Comparison of ENCODE assay signal across 20 mouse cellular contexts in the genomic region with DNA sequence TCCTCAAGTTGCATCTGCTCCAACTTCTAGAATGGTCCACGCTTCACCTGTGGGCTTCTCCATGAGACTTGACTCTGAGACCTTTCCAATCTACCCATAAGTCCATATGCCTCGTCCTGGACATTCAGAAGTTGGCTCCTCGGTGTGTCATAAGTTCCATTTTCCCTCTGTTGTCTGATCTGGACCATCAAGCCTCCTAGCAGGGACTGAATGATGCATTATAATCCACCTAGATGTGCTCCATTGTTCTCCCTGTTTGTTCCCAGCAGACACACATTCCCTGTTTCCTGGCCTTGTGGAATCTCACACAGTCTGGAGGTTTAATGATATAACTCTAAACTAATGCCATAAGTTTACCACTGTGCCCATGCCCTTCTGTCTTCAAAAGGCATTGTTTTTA. TPM values are rescaled to one million over a fixed set of nuclear protein-coding genes. Genes with fewer than 3 reads are reported as not detected.
"Had no signal": no experiment of that assay in that cellular context is flagged by ENCODE, and none has a peak within 500 bp of the region (broad histone marks: within the 10 kb centered on the region; RNA-seq: fewer than 3 reads in every experiment).

No protein-coding gene starts in this region.

- DNase-seq: retina, postnatal 1 day; right cerebral cortex, adult 18-20 months; right cerebral cortex, postnatal 14 days; right cerebral cortex, postnatal 25 days; right cerebral cortex, postnatal 4 days; spleen, adult 18-20 months; thymus, adult 18-20 months; thymus, adult 2 months; thymus, postnatal 14 days; thymus, postnatal 25 days; thymus, postnatal 36 days; thymus, postnatal 4 days had no signal

- H3K9ac ChIP-seq: neural tube, embryonic 13.5 days; neural tube, embryonic 15.5 days; stomach, embryonic 15.5 days had no signal

- H3K27me3 ChIP-seq: stomach, embryonic 15.5 days had no signal

- H3K4me3 ChIP-seq: neural tube, embryonic 13.5 days; neural tube, embryonic 15.5 days; stomach, embryonic 15.5 days had no signal

- H3K36me3 ChIP-seq: neural tube, embryonic 13.5 days; neural tube, embryonic 15.5 days; stomach, embryonic 15.5 days had no signal

- H3K4me2 ChIP-seq: neural tube, embryonic 13.5 days; neural tube, embryonic 15.5 days; stomach, embryonic 15.5 days had no signal

- H3K4me1 ChIP-seq: neural tube, embryonic 13.5 days; neural tube, embryonic 15.5 days; stomach, embryonic 15.5 days had no signal

- H3K9me3 ChIP-seq: neural tube, embryonic 13.5 days; neural tube, embryonic 15.5 days; stomach, embryonic 15.5 days had no signal

- H3K27ac ChIP-seq: neural tube, embryonic 13.5 days; neural tube, embryonic 15.5 days; stomach, embryonic 15.5 days; stomach, postnatal 0 days had no signal

RNA-seq across cellular contexts. Expression of a gene that starts 50.8 kb away (rescaled TPM):
- polyA plus RNA-seq: small intestine, adult 2 months; stomach, embryonic 14.5 days; stomach, embryonic 16.5 days; stomach, postnatal 0 days; urinary bladder, adult 2 months had no signal
